Mouse (Mus musculus) MEL (cell line): ENCODE results near the gene Slc6a16.

Experiments used
- CTCF ChIP-seq, 3 experiments: IDR thresholded peaks in 2 of 3; conservative IDR thresholded peaks in 1 of 3; 2 replicates each; pipeline ENCODE4 v1.5.1; 2011 to 2012; ENCODE audit warnings: low read length in 3 of 3, low read depth in 2 of 3, mild to moderate bottlenecking in 2 of 3, improper control_type of control experiment in 1 of 3, inconsistent platforms in 1 of 3, mixed read lengths in 1 of 3, moderate library complexity in 1 of 3; ENCODE audit not compliant: control insufficient read depth in 1 of 3, insufficient read depth in 1 of 3, poor library complexity in 1 of 3, severe bottlenecking in 1 of 3
- GABPA ChIP-seq: IDR thresholded peaks from 2 replicates; pipeline ENCODE4 v1.6.1; 2012; ENCODE audit warnings: low read depth, mild to moderate bottlenecking, inconsistent platforms, low read length, improper control_type of control experiment, moderate library complexity
- GATA1 ChIP-seq: IDR thresholded peaks from 2 replicates; pipeline ENCODE4 v1.6.1; 2011; ENCODE audit warnings: low read depth, low read length, improper control_type of control experiment
- NELFE ChIP-seq: IDR thresholded peaks from 2 replicates; pipeline ENCODE4 v1.6.1; 2011; ENCODE audit warnings: low read depth, low read length, improper control_type of control experiment
- POLR2A ChIP-seq, 2 experiments: IDR thresholded peaks; 2 replicates each; pipeline ENCODE4 v1.6.1; 2011 to 2012; ENCODE audit warnings: low read length in 2 of 2, mild to moderate bottlenecking in 2 of 2, control low read depth in 1 of 2, improper control_type of control experiment in 1 of 2, low read depth in 1 of 2, moderate library complexity in 1 of 2; ENCODE audit not compliant: control insufficient read depth in 1 of 2, insufficient read depth in 1 of 2, poor library complexity in 1 of 2
- POLR2AphosphoS2 ChIP-seq: IDR thresholded peaks from 2 replicates; pipeline ENCODE4 v1.6.1; 2011; ENCODE audit warnings: low read length, improper control_type of control experiment
- POLR2AphosphoS5 ChIP-seq: IDR thresholded peaks from 2 replicates; pipeline ENCODE4 v1.6.1; 2012; ENCODE audit warnings: low read depth, borderline replicate concordance, mild to moderate bottlenecking, inconsistent platforms, low read length, moderate library complexity, mixed read lengths
- SMC3 ChIP-seq: IDR thresholded peaks from 2 replicates; pipeline ENCODE4 v1.6.1; 2011; ENCODE audit warnings: low read depth, low read length, improper control_type of control experiment
- ZKSCAN1 ChIP-seq: IDR thresholded peaks from 2 replicates; pipeline ENCODE4 v1.6.1; 2012; ENCODE audit warnings: low read depth, mild to moderate bottlenecking, inconsistent platforms, low read length, improper control_type of control experiment, moderate library complexity
- ZNF384 ChIP-seq: IDR thresholded peaks from 2 replicates; pipeline ENCODE4 v1.6.1; 2012; ENCODE audit warnings: low read depth, mild to moderate bottlenecking, inconsistent platforms, low read length, improper control_type of control experiment

DNA sequence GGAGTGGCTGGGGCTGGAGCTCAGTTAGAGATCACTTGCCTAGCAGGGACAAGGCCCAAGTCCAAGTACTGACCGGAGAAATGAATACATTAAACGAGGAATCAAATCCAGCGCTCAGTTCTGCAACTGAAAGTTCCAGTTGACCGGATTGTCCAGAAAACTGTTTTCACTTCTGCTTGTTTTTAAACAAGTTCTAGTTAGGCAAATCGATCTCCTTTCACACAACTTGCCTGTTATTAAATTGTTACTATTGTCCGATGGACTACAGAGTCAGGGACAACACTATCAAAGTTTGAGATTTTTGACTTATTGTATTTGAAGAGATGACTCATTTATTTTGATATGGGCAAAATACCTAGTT, 484 bp downstream of the Slc6a16 start:
- no peak for TF ChIP-seq POLR2A (IDR thresholded peaks at IDR 0.05; ENCODE audit: control insufficient read depth in 1 of 2, insufficient read depth in 1 of 2, low read depth in 1 of 2, low read length in 2 of 2, poor library complexity in 1 of 2)
- TF ChIP-seq CTCF (IDR thresholded peaks at IDR 0.05 in 2 of 3, conservative IDR thresholded peaks at IDR 0.05 in 1 of 3; ENCODE audit: control insufficient read depth in 1 of 3, insufficient read depth in 1 of 3, low read depth in 2 of 3, low read length in 3 of 3, poor library complexity in 1 of 3, severe bottlenecking in 1 of 3) = no peak
- no peak for TF ChIP-seq NELFE
- TF ChIP-seq ZNF384 = no peak
- no peak for TF ChIP-seq POLR2AphosphoS2
- TF ChIP-seq SMC3 = no peak
- no peak for TF ChIP-seq ZKSCAN1
- no peak for TF ChIP-seq GATA1
- TF ChIP-seq GABPA = no peak
- TF ChIP-seq POLR2AphosphoS5 = no peak
